Mouse (Mus musculus) lung, adult 10 weeks (tissue): ENCODE measurements around the gene Cep41. TPM values are rescaled to one million over a fixed set of nuclear protein-coding genes. Genes with fewer than 3 reads are reported as not detected.

ENCODE experiments used
- polyA plus RNA-seq: library from polyadenylated mRNA; stranded (reverse); fragments of 350-450 nt; fragmentation: Illumina TruSeq; extraction: RNeasy Lipid Tissue Mini Kit (QIAGEN cat#74804); gene quantifications from one replicate; pipeline ENCODE4 v1.2.3, GENCODE M21; 2014; ENCODE audit warnings: low read depth, low replicate concordance; ENCODE audit not compliant: insufficient read depth

Cep41 gene
- 4.4 TPM for polyA plus RNA-seq

GRCm38 (mm10) chr6:30693350-30693991 lies at the start of gene Cep41:
TSS of gene Cep41 (minus strand) at chr6:30693749.

GRCm38 (mm10) chr6:30723331-30723730 lies 29.8 kb upstream of the Cep41 start, which contains the start of gene Mest:
TSS of gene Mest (plus strand) at chr6:30723547.

GRCm38 (mm10) chr6:30638674-30639268 lies 54.8 kb downstream of the Cep41 start, which contains the start of gene Cpa1:
TSS of gene Cpa1 (plus strand) at chr6:30639218.

GRCm38 (mm10) chr6:30610710-30611109 lies 82.8 kb downstream of the Cep41 start, which contains the start of gene Cpa5:
TSS of gene Cpa5 (plus strand) at chr6:30611010.

Other genes starting within 250 kb of the Cep41 start
- gene Tmem209, start 184.0 kb downstream of the Cep41 start, polyA plus RNA-seq, result 9.0 TPM
- not detected for gene Ssmem1, start 183.9 kb downstream of the Cep41 start, polyA plus RNA-seq
- gene Cpa2, start 152.2 kb downstream of the Cep41 start, polyA plus RNA-seq, result not detected
- gene Cpa4, start 125.4 kb downstream of the Cep41 start, polyA plus RNA-seq, result not detected
- gene Cpa5, start 82.7 kb downstream of the Cep41 start, polyA plus RNA-seq, result not detected
- not detected for gene Cpa1, start 54.5 kb downstream of the Cep41 start, polyA plus RNA-seq
- gene Mest, start 29.8 kb upstream of the Cep41 start, polyA plus RNA-seq, result 3.5 TPM
- 15.4 TPM for gene Copg2, start 203.0 kb upstream of the Cep41 start, polyA plus RNA-seq
- not detected for gene Tsga13, start 221.8 kb upstream of the Cep41 start, polyA plus RNA-seq